Comparison of ENCODE assay signal across 51 mouse cellular contexts in genomic region chr3:103732116-103732515, GRCm38 (mm10). TPM values are rescaled to one million over a fixed set of nuclear protein-coding genes. Genes with fewer than 3 reads are reported as not detected.
"Had no signal": no experiment of that assay in that cellular context is flagged by ENCODE, and none has a peak within 500 bp of the region (broad histone marks: within the 10 kb centered on the region; RNA-seq: fewer than 3 reads in every experiment).

No protein-coding gene starts in this region.

- H3K27ac ChIP-seq: heart, embryonic 13.5 days; heart, embryonic 15.5 days; hindbrain, embryonic 12.5 days; hindbrain, embryonic 13.5 days; hindbrain, embryonic 14.5 days; hindbrain, embryonic 15.5 days; hindbrain, postnatal 0 days; kidney, postnatal 0 days; layer of hippocampus, adult 2 months; left cerebral cortex, adult 2 months had no signal

- H3K4me3 ChIP-seq: heart, embryonic 12.5 days; heart, embryonic 13.5 days; heart, embryonic 15.5 days; hindbrain, embryonic 10.5 days; hindbrain, embryonic 12.5 days; hindbrain, embryonic 13.5 days; hindbrain, embryonic 15.5 days; intestine, embryonic 15.5 days; kidney, embryonic 15.5 days; layer of hippocampus, adult 2 months; left cerebral cortex, adult 2 months had no signal

- DNase-seq: heart, postnatal 10 days; heart, postnatal 14 days; heart, postnatal 36 days; heart, postnatal 4 days; kidney, adult 11 months; kidney, adult 18-20 months; kidney, adult 2 months; kidney, adult 8-10 months; kidney, adult 9 months; kidney, postnatal 10 days; kidney, postnatal 14 days; kidney, postnatal 25 days; kidney, postnatal 36 days; kidney, postnatal 4 days; layer of hippocampus, adult 9-11 months; layer of hippocampus, postnatal 36 days had no signal

RNA-seq across cellular contexts. Expression of gene Gm10964, which starts 7.0 kb away (rescaled TPM):
- total RNA-seq: heart, postnatal 10 days; heart, postnatal 14 days; heart, postnatal 25 days; heart, postnatal 36 days; heart, postnatal 4 days; hematopoietic stem cell, adult 5-6 weeks; hindbrain, postnatal 0 days; layer of hippocampus, adult 18-20 months; layer of hippocampus, adult 2 months; layer of hippocampus, adult 8-10 months; layer of hippocampus, postnatal 10 days; layer of hippocampus, postnatal 14 days; layer of hippocampus, postnatal 25 days; layer of hippocampus, postnatal 36 days; left cerebral cortex, adult 18-20 months; left cerebral cortex, adult 2 months had no signal
- polyA plus RNA-seq: heart, embryonic 11.5 days; heart, embryonic 12.5 days; heart, embryonic 13.5 days; heart, embryonic 14.5 days; heart, embryonic 15.5 days; heart, embryonic 16.5 days; heart, postnatal 0 days; hindbrain, embryonic 10.5 days; hindbrain, embryonic 11.5 days; hindbrain, embryonic 12.5 days; hindbrain, embryonic 13.5 days; hindbrain, embryonic 14.5 days; hindbrain, embryonic 15.5 days; hindbrain, embryonic 16.5 days; hindbrain, postnatal 0 days; inflammation-experienced regulatory T-cells, adult 6 months; intestine, embryonic 14.5 days; intestine, embryonic 15.5 days; intestine, embryonic 16.5 days; intestine, postnatal 0 days; kidney, adult 2 months; kidney, embryonic 14.5 days; kidney, embryonic 15.5 days; kidney, embryonic 16.5 days; kidney, postnatal 0 days; large intestine, adult 2 months had no signal
